Mouse (Mus musculus) fibroblast of lung, adult 2 months (primary cell): ENCODE data around the gene Nepro.

Experiments
- DNase-seq: peaks from one replicate; pipeline ENCODE4 v3.0.0-alpha.2; 2011; ENCODE audit warnings: low read depth

Gene Nepro

GRCm38 (mm10) chr16:44767506-44767905 lies 43.4 kb downstream of the Nepro start:
- DNase-seq: no peak

GRCm38 (mm10) chr16:44767967-44768366 lies 43.9 kb downstream of the Nepro start:
- peak; percentile 23 for DNase-seq

- no peak for DNase-seq
Observed at GRCm38 (mm10) chr16:44772577-44772976, 48.5 kb downstream of the Nepro start.

DNA sequence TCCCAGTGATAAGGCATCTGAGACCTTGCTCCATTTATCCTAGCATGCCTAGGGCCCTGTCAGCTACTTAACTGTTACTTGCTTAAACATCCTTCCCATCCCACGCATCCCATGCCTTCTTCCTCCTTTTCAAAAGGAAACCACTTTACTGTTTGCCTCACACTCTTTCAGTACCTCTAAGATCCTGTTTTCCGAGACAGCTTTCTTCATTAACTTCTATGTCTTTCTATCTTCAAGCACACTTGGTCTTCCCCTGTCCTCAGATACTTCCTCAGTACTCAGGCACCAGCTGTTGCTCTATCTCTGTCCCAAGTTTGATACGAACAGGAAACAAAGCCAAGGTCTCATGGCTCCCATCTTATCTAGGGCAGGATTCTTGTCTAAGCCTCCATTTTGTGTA lies 49.6 kb downstream of the Nepro start:
- no peak for DNase-seq

DNA sequence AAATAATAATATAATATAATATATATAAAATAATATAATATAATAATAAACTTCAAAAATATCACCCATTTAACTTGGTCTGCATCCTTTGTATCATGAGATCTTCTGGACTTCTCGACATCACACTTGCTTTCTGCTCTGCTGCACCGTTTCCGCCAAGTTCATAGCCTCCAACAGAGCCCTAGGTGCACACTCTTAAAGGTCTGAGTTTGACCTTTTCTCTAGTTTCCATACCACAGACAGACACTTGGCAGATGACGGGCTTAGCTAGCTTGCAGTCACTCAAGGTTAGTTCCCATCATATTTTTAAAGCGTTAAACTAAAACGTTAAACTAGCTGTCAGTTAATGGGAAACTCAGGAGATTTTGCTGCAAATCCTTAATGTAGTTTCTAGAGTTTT lies 50.1 kb downstream of the Nepro start:
- no peak for DNase-seq

- no peak for DNase-seq
Observed at GRCm38 (mm10) chr16:44778538-44779147, 54.5 kb downstream of the Nepro start.

DNA sequence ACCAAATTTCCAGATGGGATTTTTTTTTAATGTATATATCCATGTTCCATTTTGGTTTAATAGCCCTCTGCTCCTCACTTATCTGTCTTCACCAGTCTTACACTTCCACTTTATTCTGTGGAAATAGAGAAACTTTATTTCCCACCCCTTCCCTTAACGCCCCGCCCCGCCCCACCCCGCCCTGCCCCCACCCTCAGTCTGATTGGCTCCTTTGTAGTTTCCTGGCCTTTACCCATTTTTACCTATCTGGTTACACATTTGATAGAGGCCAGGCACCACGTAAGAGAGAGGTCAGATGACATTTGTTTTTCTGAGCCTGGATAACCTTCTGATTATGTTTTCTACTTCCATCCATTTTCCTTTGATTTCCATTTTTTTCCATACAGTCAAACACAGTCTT lies 55.4 kb downstream of the Nepro start:
- no peak for DNase-seq

GRCm38 (mm10) chr16:44780751-44781150 lies 56.6 kb downstream of the Nepro start:
- DNase-seq: no peak
